Mouse (Mus musculus): ENCODE data around the gene A730061H03Rik. TPM values are rescaled to one million over a fixed set of nuclear protein-coding genes. Genes with fewer than 3 reads are reported as not detected.

Gene A730061H03Rik
- total RNA-seq, 2 experiments from 2014 or later, result 4.6 to 8.2 TPM

GRCm38 (mm10) chr14:55554635-55555034, 5.6 kb downstream of the A730061H03Rik start:
- ATAC-seq (replicated peaks; ENCODE audit: poor library complexity), result no peak

- ATAC-seq (replicated peaks; ENCODE audit: poor library complexity), result no peak
These were observed 8.4 kb downstream of the A730061H03Rik start for GRCm38 (mm10) chr14:55551794-55552193.

DNA sequence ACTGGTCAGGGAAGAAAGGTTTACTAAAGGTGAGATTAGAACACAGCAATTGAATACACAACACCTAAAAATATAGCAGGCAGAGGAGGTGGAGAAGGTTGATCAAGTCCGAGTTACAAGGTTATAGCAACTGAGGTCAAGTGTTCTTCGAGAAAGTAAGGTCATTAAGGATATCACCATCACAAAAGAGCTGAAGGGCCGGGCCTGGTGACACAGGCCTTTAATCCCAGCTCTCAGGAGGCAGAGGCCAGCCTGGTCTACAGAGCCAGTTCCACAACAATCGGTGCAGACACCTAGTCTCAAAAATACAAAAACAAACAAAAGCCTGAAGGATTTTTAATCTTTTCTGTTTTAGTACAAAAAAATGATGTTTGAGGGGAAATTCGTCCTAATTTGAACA, 8.9 kb downstream of the A730061H03Rik start:
- no peak for ATAC-seq (replicated peaks; ENCODE audit: poor library complexity)

GRCm38 (mm10) chr14:55550191-55550590, 10.0 kb downstream of the A730061H03Rik start:
- ATAC-seq (replicated peaks; ENCODE audit: poor library complexity), result no peak

DNA sequence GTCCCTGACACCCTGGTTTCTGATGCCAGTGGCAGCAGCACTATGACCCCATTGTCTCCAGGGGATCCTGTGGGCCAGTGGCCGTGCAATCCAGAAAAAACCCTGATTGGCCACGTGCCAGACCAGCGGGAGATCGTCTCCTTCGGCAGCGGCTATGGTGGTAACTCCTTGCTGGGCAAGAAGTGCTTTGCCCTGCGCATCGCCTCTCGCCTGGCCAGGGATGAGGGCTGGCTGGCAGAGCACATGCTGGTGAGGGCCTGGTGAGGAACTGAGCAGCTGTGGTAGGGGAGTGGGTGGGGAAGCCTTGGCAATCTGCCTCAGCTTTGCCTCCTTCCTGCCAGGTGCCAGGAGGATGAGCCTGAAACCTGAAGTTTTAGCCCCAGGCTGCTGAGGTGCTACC, 15.9 kb downstream of the A730061H03Rik start:
- no peak for ATAC-seq (replicated peaks; ENCODE audit: poor library complexity)

- ATAC-seq (replicated peaks; ENCODE audit: poor library complexity), result peak; percentile 49
These were observed 17.9 kb downstream of the A730061H03Rik start for GRCm38 (mm10) chr14:55542268-55542667.

- peak; percentile 29 for ATAC-seq (replicated peaks; ENCODE audit: poor library complexity)
These were observed 19.4 kb downstream of the A730061H03Rik start for GRCm38 (mm10) chr14:55540787-55541321.

GRCm38 (mm10) chr14:55540067-55540786, 20.0 kb downstream of the A730061H03Rik start, which contains the start of gene Pck2:
Gene Pck2 (plus strand): TSS chr14:55540266.
- ATAC-seq (replicated peaks; ENCODE audit: poor library complexity), result peak; percentile 86

DNA sequence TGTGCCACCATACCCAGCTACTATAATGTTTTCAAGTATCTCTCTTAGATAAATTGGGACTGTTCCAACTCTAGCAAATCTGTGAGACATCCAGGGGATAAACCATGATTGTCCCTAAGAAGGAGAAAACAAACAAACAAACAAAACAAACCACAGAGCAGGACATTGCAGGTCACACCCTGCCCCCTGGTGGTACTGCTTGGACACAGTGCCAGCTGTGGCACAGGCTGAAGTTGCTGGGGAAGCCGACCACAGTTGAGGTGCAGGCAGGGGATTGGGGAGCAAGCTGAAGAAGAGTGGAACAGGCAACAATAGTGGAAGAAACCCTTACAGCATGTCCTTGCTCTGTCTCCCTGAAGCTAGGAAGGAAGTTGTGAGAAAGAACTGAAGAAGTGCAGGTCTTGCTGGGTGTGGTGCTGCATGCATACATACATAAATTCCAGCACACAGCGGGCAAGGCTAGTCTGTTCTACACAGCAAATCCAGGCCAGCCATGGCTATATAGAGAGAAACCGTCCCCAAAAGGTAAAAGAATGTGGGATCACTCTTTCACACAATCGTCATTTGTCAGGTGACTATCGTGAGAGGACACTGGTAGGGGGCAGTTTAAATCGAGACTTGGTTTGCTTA, 24.0 kb downstream of the A730061H03Rik start:
- peak; percentile 35 for ATAC-seq (replicated peaks; ENCODE audit: poor library complexity)

DNA sequence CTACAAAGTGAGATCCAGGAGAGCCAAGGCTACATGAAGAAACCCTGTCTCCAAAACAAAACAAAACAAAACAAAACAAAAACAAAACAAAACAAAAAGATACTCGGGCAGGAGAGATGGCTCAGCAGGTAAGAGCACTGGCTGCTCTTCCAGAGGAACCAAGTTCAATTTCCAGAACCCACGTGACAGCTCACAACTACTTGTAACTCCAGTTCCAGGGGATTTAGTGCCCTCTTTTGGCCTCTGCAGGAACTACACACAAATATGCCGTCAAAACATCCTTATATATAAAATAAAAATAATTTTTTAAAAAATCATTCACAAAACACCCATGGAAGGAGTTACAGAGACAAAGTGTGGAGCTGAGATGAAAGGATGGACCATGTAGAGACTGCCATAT, 32.3 kb downstream of the A730061H03Rik start:
- ATAC-seq (replicated peaks; ENCODE audit: poor library complexity), result peak; percentile 83

- ATAC-seq (replicated peaks; ENCODE audit: poor library complexity), result no peak
These were observed 33.5 kb downstream of the A730061H03Rik start for GRCm38 (mm10) chr14:55526674-55527073.

DNA sequence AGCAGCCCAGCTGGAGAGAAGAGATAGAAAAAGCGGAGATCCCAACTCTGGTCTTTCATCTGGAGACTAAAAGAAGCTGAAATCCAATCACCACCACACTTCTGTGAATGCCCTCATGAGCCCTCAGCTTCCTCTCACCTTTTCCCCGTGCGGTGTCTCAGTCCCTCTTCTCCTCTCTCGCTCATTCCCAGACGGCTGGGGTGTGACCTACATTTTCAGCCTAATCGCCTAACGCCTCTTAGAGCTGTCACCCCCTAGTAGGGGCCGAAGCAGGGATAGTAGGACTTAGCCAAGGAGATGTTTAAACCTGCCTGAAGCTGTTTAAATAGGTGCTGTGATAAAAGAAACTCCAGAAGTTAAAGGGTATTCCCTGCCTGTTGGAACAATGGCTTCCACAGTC, 35.4 kb downstream of the A730061H03Rik start, which contains the start of gene Nrl:
Gene Nrl, minus strand, starts transcription at position 197 of the 400 bp plus-strand sequence.
- no peak for ATAC-seq (replicated peaks; ENCODE audit: poor library complexity)

- ATAC-seq (replicated peaks; ENCODE audit: poor library complexity), result no peak
These were observed 36.1 kb downstream of the A730061H03Rik start for GRCm38 (mm10) chr14:55524062-55524461.

- peak; percentile 52 for ATAC-seq (replicated peaks; ENCODE audit: poor library complexity)
These were observed 39.5 kb downstream of the A730061H03Rik start for GRCm38 (mm10) chr14:55520451-55521361.

DNA sequence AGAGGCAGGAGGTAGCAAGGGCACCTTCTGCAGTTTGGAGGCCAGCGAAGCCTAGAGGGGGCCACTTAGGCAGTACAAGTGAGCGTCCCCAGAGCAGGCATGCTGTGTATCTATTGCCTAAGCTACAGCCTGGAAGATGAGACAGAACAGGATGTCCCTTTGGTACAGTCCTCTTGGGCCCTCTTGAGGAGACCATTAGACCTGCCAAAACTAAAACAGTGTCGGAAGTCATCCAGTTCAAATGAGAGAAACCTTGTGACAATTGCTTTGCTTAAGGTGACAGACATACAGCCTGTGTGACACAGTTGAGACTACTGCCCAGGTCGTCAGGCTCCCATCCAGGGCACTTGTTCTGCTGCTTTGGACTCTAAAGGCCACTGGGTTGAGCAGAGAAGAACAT, 40.6 kb downstream of the A730061H03Rik start:
- ATAC-seq (replicated peaks; ENCODE audit: poor library complexity), result no peak

- no peak for ATAC-seq (replicated peaks; ENCODE audit: poor library complexity)
These were observed 41.3 kb downstream of the A730061H03Rik start for GRCm38 (mm10) chr14:55518897-55519296.

DNA sequence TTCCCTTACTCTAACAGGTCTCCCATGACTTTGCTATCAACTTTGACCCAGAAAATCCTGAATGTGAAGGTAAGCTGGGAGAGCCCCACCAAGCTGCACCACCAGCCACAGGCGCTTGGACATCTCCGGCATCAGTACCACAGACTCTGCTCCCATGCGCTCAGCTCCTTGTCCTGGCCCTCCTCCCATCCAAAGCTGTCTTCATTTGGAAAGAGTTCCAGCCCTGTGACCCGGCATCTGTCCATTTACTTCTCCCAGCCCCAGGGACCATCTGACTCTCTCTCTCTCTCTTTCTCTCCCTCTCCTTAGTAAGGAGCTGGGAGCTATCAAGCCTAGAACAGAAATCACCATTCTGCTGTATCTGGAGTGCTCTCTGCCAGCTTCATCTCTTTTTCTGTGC, 44.4 kb downstream of the A730061H03Rik start:
- no peak for ATAC-seq (replicated peaks; ENCODE audit: poor library complexity)

GRCm38 (mm10) chr14:55513927-55514326, 46.3 kb downstream of the A730061H03Rik start:
- ATAC-seq (replicated peaks; ENCODE audit: poor library complexity), result no peak

- ATAC-seq (replicated peaks; ENCODE audit: poor library complexity), result no peak
These were observed 49.2 kb downstream of the A730061H03Rik start for GRCm38 (mm10) chr14:55511037-55511436.

DNA sequence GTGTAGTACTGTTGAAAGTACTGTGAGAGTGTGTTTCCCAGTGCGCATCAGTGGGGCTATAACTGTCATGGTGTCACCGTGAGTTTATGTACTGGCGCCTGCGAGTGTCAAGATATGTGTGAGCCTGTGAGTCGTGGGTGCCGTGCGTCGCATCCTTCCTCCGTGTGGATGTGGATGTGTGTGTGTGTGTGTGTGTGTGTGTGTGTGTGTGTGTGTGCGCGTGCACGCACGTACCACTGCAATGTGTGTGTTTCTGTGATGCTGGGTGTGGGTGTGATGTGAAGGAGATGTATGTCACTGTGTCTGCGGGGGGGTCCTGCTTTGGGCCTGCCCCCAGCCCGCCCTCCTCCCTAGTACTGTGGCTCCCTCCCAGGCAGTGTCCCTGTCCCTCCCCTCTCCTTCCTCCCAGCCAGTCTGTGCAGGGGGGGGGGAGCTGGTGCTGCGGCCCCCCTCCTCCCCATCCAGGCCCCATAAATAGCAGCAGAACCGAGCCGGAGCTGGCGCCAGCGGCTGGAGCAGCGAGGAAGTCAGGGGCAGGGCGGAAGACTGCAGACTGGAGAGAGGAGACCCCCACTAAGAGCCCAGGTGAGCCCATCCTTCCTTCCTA, 50.0 kb downstream of the A730061H03Rik start, which contains the start of gene Cpne6:
Gene Cpne6, plus strand, starts transcription at position 321 of the 607 bp plus-strand sequence.
- ATAC-seq (replicated peaks; ENCODE audit: poor library complexity), result no peak
